Mouse (Mus musculus) kidney, adult 2 months (tissue): ENCODE measurements at regions not wholly inside any gene's neighbourhood (a gene's known extent, or its start where the extent isn't known, plus 50 kb on each side); places are given as distances from the start of the nearest gene placed in this dataset.

Source experiments
- CTCF ChIP-seq: fragments of 200-500 bp; conservative IDR thresholded peaks from 2 replicates; pipeline ENCODE4 v1.5.1; 2011; ENCODE audit warnings: low read depth, mild to moderate bottlenecking, control low read depth, low read length, moderate library complexity, mixed read lengths; ENCODE audit not compliant: insufficient read depth, insufficient read length
- POLR2A ChIP-seq: fragments of 200-500 bp; IDR thresholded peaks from one replicate; pipeline ENCODE4 v1.6.1; 2011; ENCODE audit warnings: low read depth, low read length, control low read depth

DNA sequence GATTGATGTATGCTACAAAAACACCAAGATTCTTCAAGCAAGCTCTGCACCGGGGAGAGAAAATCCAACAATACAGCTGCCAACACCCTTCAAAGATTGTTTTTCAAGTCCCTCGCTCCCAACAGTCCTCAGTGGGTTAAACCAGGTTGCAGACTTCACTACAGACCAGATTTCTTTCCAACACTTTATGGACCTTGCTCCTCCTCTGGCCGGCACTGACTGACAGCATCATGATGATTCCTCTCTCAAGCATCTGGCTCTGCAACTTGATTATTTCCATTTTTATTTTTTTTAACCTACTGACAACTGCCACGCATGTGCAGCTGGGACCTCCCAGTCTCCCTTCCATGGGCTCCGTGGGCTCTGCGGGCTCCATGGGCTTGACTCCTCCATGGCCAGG, 79.7 kb upstream of the Spdye4c start:
- TF ChIP-seq POLR2A: no peak
- no peak for TF ChIP-seq CTCF
